In the genomic region with DNA sequence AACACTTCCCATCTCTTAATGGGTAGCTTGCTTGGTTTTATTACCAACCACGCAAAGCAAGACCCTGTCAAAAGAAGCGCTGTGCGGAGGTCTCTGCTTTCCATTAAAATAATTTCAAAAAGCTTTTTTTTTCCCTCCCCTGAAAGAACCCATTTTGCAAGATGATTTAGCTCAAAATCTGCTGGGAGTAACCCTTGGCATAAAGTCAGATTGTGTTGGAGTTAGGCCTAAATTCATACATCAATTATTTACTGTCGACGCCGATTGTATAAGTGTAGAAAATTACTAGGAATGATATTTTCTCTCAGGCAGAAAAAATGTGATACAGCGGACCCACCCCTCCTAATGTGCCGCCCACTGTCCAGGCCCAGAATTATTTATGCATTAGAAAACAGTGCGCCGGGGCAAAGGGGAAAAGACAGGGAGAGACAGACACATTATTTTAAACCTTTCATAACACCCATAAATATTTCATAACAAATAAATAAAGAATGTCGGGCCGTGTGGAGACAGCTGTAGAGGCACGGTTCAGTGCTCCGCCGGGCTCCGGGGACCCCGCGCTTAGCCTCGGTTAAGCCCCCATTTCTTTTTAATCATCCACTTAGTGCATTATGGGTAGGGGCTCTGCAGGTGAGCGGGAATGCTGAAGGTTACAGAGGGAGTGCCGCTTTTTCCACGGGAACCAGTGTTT, we compare ENCODE assay signal across 15 mouse cellular contexts.
DNase-seq lines count a peak whose midpoint lies in the region; ATAC-seq and TF ChIP-seq lines count a peak whose summit lies in the region.
"Had no signal": no experiment of that assay in that cellular context is flagged by ENCODE, and none has a peak within 500 bp of the region (broad histone marks: within the 10 kb centered on the region; RNA-seq: fewer than 3 reads in every experiment).

No protein-coding gene starts in this region.

- TF ChIP-seq CTCF in hindbrain, postnatal 0 days (IDR thresholded peaks at IDR 0.05; ENCODE audit: low read depth), result no peak

- H3K9me3 ChIP-seq in forebrain, embryonic 13.5 days (replicated peaks), result no peaks in the 10 kb centered on the region
- no peaks in the 10 kb centered on the region for H3K9me3 ChIP-seq in forebrain, embryonic 12.5 days
- H3K9me3 ChIP-seq in hindbrain, postnatal 0 days (ENCODE audit: low read length), result no peaks in the 10 kb centered on the region
- H3K9me3 ChIP-seq in neural tube, embryonic 15.5 days (replicated peaks), result no peaks in the 10 kb centered on the region
- no peaks in the 10 kb centered on the region for H3K9me3 ChIP-seq in heart, embryonic 11.5 days (replicated peaks; ENCODE audit: control insufficient read depth, low read length)
- H3K9me3 ChIP-seq: liver, embryonic 13.5 days had no signal

- DNase-seq in kidney, postnatal 4 days, result peak; percentile 17 to 35
- no peak for DNase-seq in kidney, adult 11 months
- DNase-seq in hindbrain, postnatal 0 days (ENCODE audit: low spot score), result no peak
- no peak for DNase-seq in cerebellum, adult 11-12 months
- DNase-seq: adrenal gland, postnatal 25 days; B cell, adult 2 months; cerebellum, adult 18-20 months; gastrocnemius, postnatal 14 days; heart, postnatal 10 days; liver, embryonic 13.5 days; thymus, postnatal 36 days had no signal

- H3K27me3 ChIP-seq in forebrain, embryonic 13.5 days, result peaks cover 4% of the 10 kb centered on the region; the same call in 1 of the 2 replicates
- peaks cover 12% of the 10 kb centered on the region; the same call in 1 of the 2 replicates for H3K27me3 ChIP-seq in forebrain, embryonic 12.5 days
- no peaks in the 10 kb centered on the region for H3K27me3 ChIP-seq in hindbrain, postnatal 0 days (ENCODE audit: insufficient read depth, low read length)
- peaks cover 9% of the 10 kb centered on the region; the same call in 1 of the 2 replicates for H3K27me3 ChIP-seq in neural tube, embryonic 15.5 days (replicated peaks)
- no peaks in the 10 kb centered on the region for H3K27me3 ChIP-seq in heart, embryonic 11.5 days (ENCODE audit: control insufficient read depth, insufficient read depth, low read length)
- H3K27me3 ChIP-seq: liver, embryonic 13.5 days had no signal

- 69% methylated on average over 22 of the region's 22 CpGs for WGBS in forebrain, embryonic 13.5 days
- WGBS in forebrain, embryonic 12.5 days, result 70% methylated on average over 22 of the region's 22 CpGs
- WGBS in hindbrain, postnatal 0 days, result 35% methylated on average over 22 of the region's 22 CpGs
- 32% methylated on average over 22 of the region's 22 CpGs for WGBS in neural tube, embryonic 15.5 days
- 72% methylated on average over 22 of the region's 22 CpGs for WGBS in heart, embryonic 11.5 days (ENCODE audit: insufficient replicate concordance)

- no peaks in the 10 kb centered on the region for H3K4me1 ChIP-seq in forebrain, embryonic 13.5 days
- peaks cover 3% of the 10 kb centered on the region; the same call in 1 of the 2 replicates for H3K4me1 ChIP-seq in forebrain, embryonic 12.5 days
- no peaks in the 10 kb centered on the region; the same call in 1 of the 2 replicates for H3K4me1 ChIP-seq in hindbrain, postnatal 0 days (ENCODE audit: insufficient read depth, low read length)
- peaks cover 10% of the 10 kb centered on the region for H3K4me1 ChIP-seq in neural tube, embryonic 15.5 days
- H3K4me1 ChIP-seq in heart, embryonic 11.5 days (ENCODE audit: control insufficient read depth, insufficient read depth, low read length), result no peaks in the 10 kb centered on the region
- H3K4me1 ChIP-seq: liver, embryonic 13.5 days had no signal

- no peak overlapping the region for H3K4me3 ChIP-seq in forebrain, embryonic 13.5 days
- H3K4me3 ChIP-seq in forebrain, embryonic 12.5 days (replicated peaks), result no peak overlapping the region
- peak overlapping the region; percentile 9; the same call in 1 of the 2 replicates for H3K4me3 ChIP-seq in hindbrain, postnatal 0 days (ENCODE audit: low read length)
- H3K4me3 ChIP-seq in neural tube, embryonic 15.5 days (replicated peaks), result no peak overlapping the region; the same call in 1 of the 2 replicates
- no peak overlapping the region for H3K4me3 ChIP-seq in heart, embryonic 11.5 days (ENCODE audit: low read depth, low read length)
- H3K4me3 ChIP-seq: liver, embryonic 13.5 days had no signal

- H3K9ac ChIP-seq in forebrain, embryonic 13.5 days, result no peak overlapping the region
- no peak overlapping the region for H3K9ac ChIP-seq in forebrain, embryonic 12.5 days
- H3K9ac ChIP-seq in hindbrain, postnatal 0 days (replicated peaks; ENCODE audit: low read length), result no peak overlapping the region
- H3K9ac ChIP-seq in neural tube, embryonic 15.5 days (replicated peaks), result no peak overlapping the region
- no peak overlapping the region for H3K9ac ChIP-seq in heart, embryonic 11.5 days (ENCODE audit: low read depth, low read length)
- H3K9ac ChIP-seq: liver, embryonic 13.5 days had no signal

- peak overlapping the region; percentile 28; the same call in 1 of the 2 replicates for H3K4me2 ChIP-seq in forebrain, embryonic 13.5 days
- no peak overlapping the region for H3K4me2 ChIP-seq in forebrain, embryonic 12.5 days
- peak overlapping the region; percentile 42 for H3K4me2 ChIP-seq in hindbrain, postnatal 0 days (ENCODE audit: low read depth, low read length)
- peak overlapping the region; percentile 46 for H3K4me2 ChIP-seq in neural tube, embryonic 15.5 days
- no peak overlapping the region for H3K4me2 ChIP-seq in heart, embryonic 11.5 days
- H3K4me2 ChIP-seq: liver, embryonic 13.5 days had no signal

- H3K27ac ChIP-seq in forebrain, embryonic 13.5 days, result no peak overlapping the region
- H3K27ac ChIP-seq in forebrain, embryonic 12.5 days, result no peak overlapping the region
- no peak overlapping the region for H3K27ac ChIP-seq in hindbrain, postnatal 0 days
- no peak overlapping the region for H3K27ac ChIP-seq in neural tube, embryonic 15.5 days (replicated peaks)
- H3K27ac ChIP-seq in heart, embryonic 11.5 days (ENCODE audit: low read depth, low read length), result no peak overlapping the region
- H3K27ac ChIP-seq: liver, embryonic 13.5 days had no signal

- no peaks in the 10 kb centered on the region for H3K36me3 ChIP-seq in forebrain, embryonic 13.5 days (ENCODE audit: poor library complexity, severe bottlenecking)
- H3K36me3 ChIP-seq in forebrain, embryonic 12.5 days (replicated peaks), result no peaks in the 10 kb centered on the region
- H3K36me3 ChIP-seq in hindbrain, postnatal 0 days (ENCODE audit: insufficient read depth, low read length), result no peaks in the 10 kb centered on the region
- no peaks in the 10 kb centered on the region for H3K36me3 ChIP-seq in neural tube, embryonic 15.5 days
- no peaks in the 10 kb centered on the region for H3K36me3 ChIP-seq in heart, embryonic 11.5 days (ENCODE audit: control insufficient read depth, insufficient read depth, low read length)
- H3K36me3 ChIP-seq: liver, embryonic 13.5 days had no signal

- ATAC-seq in forebrain, embryonic 13.5 days, result peak; percentile 45; the same call in 1 of the 2 replicates
- no peak for ATAC-seq in forebrain, embryonic 12.5 days (ENCODE audit: low FRiP score)
- ATAC-seq in hindbrain, postnatal 0 days, result peak; percentile 43; the same call in 1 of the 2 replicates
- ATAC-seq in neural tube, embryonic 15.5 days (ENCODE audit: low FRiP score), result peak; percentile 59
- ATAC-seq in heart, embryonic 11.5 days (replicated peaks; ENCODE audit: insufficient number of reproducible peaks, low FRiP score, low TSS enrichment), result no peak

Comparison
In these comparisons a context has a peak if more than half of its experiments do, and no peak if none do; other contexts are left out.
1. ATAC-seq: peak in forebrain, embryonic 13.5 days (single experiment), hindbrain, postnatal 0 days (single experiment) and neural tube, embryonic 15.5 days (single experiment); none in forebrain, embryonic 12.5 days (single experiment) and heart, embryonic 11.5 days (single experiment).
2. H3K4me2 ChIP-seq: peak in forebrain, embryonic 13.5 days (single experiment), hindbrain, postnatal 0 days (single experiment) and neural tube, embryonic 15.5 days (single experiment); none in forebrain, embryonic 12.5 days (single experiment) and heart, embryonic 11.5 days (single experiment).
3. DNase-seq: peak in kidney, postnatal 4 days (2 of 2); none in kidney, adult 11 months (single experiment), hindbrain, postnatal 0 days (single experiment) and cerebellum, adult 11-12 months (single experiment).